Mouse (Mus musculus) E14TG2a.4 (cell line): ENCODE results near the gene Ascc1.
A peak's percentile ranks its signal among the peaks of the same experiment; 100 is the strongest.

Source experiments
- CTCF ChIP-seq: conservative IDR thresholded peaks from 2 replicates; pipeline ENCODE4 v1.5.1; 2014; ENCODE audit warnings: low read length
- NANOG ChIP-seq: IDR thresholded peaks from 2 replicates; pipeline ENCODE4 v1.6.1; 2014; ENCODE audit warnings: borderline replicate concordance, low read length, mixed read lengths

- TF ChIP-seq CTCF (no peak), NANOG (peak; percentile 94)
Observed at GRCm38 (mm10) chr10:59974191-59974664, 28.4 kb upstream of the Ascc1 start.
